Mouse (Mus musculus): Measurements from ENCODE around the gene Acads. TPM values are rescaled to one million over a fixed set of nuclear protein-coding genes. Genes with fewer than 3 reads are reported as not detected.
A peak's percentile ranks its signal among the peaks of the same experiment; 100 is the strongest.
"Not testable (repeated sequence)": the region's sequence is repeated elsewhere in the genome, so short reads cannot be mapped to it uniquely, and the experiment has no call there.

Acads gene
- 10 to 100 TPM; 65.8 TPM for total RNA-seq (2021)
- long read RNA-seq, experiment 1, transcript Acads-201 (10 exons, 1,870 nt), result major isoform, 25 of 45 reads
- long read RNA-seq, experiment 1, partial matches to known transcripts, result 6 of 45 reads
- long read RNA-seq, experiment 1, other reads (novel, unspliced or antisense), result 14 of 45 reads
- long read RNA-seq, experiment 2, transcript Acads-201 (10 exons, 1,870 nt), result major isoform, 43 of 57 reads
- long read RNA-seq, experiment 2, partial matches to known transcripts, result 5 of 57 reads
- long read RNA-seq, experiment 2, other reads (novel, unspliced or antisense), result 9 of 57 reads

DNA sequence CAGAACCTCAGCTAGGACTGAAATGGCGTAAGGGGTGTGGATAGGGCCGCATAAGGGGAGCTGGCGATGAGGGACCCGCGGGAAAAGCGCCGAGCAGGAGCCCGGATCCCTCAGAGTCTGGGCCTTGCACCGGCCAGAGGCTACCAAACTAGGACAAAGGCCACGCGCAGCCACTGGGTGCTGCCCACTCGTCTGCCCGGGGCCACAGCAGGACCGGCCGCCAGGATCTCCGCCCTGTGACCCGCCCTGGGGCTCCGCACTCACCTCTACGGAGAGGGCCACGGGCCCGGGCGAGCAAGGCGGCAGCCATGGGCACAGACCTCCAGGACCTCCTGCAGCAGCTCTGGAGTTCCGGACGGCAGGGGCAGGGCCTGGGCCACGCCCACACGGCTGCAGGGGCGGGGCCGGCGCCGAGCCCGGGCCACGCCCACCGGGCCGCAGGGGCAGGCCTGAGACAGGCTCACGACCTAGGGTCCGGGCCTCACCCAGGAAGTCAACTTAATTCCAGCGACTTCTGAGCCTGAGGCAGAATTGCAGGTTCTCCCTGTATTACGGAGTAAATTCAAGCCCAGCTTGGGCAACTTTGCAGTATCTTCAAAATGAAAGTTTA is at the start of gene Acads:
Acads (minus strand) TSS at position 386 of the 610 bp plus-strand sequence.
- DNase-seq, result peak; percentile 89

DNA sequence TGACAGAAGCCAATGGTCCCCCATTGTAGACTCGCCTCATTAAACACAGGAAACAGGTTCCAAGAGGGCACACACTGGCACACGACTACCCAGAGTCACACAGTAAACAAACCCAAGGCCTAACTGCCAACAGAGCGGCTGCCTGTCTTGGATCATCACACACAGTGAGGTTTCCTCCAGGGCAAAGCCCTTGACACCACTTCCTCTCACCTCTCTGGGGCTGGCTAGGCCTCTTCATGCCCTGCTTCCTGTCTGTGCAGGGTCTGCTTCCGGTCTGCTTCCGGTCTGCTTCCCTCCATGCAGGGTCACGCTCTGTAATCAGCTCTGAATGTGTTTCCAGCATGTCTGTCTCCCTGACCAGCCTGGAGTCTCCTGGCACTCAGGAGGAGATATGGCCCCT is 48.2 kb upstream of the Acads start:
- DNase-seq, result no peak

DNA sequence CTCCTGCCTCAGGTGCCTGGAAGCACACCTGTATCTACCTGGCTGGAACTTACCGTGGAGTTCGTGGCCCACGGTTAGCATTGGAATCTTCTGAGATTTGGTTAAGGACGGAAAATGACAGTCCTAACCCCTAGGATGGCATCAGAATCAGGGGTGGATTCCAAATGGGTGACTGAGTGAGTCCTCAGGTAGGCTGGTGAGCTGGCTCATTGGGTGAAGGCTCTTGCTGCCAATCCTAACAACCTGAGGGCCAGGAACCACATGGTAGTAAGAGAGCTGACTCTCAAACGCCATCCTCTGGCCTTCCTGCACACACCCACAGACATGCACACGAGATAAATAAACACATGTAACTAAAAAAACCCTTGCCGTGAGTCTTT is 47.7 kb upstream of the Acads start:
- DNase-seq, result no peak

DNA sequence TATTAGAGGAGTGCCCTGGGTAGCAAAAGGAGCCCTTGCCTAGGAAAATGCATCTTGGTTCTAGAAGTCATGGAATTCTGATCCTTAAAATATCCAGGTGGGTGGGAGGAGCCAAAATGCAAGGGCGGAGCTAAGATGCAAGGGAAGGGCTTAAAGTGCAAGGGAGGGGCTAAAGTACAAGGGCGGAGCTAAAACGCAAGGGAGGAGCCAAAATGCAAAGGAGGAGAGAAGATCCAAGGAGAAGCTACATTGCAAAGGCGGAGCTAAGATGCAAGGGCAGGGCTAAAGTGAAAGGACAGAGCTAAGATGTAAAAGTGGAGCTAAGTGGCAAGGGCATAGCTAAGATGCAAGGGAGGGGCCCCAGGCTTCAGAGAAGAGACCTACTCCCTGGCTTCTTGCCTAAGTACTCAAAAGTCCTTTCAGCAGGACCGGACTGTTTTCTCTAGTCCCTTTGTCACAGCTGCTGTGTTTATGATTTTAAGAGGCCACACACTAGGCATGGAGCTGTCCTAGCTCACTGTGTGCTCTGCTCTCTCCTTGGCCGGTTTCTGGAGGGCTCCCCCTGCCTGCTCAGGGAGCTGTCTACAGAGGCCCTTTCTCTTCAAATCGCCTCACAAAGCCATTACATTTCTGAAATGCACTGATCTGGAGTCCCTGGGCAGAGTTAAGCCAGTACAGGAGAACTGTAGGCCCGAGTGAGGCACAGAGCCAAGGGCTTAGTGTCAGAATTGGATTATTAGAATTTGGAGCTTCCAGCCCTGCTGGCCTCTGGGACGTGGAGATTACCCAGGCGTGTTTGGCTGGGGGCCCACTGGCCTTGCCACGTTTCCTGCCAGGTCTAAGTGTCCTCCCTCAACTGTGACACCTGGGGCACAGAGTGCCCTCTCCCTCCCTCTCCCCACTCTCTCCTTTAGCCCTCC is 47.0 kb upstream of the Acads start:
- no peak for DNase-seq

DNA sequence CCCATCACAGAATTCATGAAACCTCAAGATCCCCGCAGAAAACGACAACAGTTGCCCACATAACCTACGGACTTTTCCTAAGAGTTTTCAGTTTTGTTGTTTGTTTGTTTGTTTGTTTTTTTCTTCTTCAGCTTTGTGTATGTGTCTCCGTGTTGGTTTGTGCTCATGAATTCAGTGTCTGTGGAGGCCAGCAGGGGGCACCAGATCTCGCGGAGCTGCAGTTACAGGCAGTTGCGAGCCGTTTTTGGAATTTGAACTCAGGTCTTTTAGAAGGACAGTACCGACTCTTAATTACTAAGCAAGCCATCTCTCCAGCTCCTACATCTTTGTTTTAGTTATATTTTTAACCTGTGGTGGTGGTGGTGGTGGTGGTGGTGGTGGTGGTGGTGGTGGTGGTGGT is 46.2 kb upstream of the Acads start:
- DNase-seq, result no peak

DNA sequence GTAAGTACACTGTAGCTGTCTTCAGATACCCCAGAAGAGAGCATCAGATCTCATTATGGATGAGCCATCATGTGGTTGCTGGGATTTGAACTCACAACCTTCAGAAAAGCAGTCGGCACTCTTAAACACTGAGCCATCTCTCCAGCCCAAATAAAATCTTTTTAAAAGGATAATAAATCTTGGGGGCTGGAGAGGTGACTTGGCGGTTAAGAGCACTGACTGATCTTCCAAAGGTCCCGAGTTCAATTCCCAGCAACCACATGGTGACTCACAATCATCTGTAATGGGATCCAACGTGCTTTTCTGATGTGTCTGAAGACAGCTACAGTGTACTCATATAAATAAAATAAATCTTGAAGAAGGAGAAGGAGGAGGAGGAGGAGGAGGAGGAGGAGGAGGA is 45.3 kb upstream of the Acads start:
- DNase-seq, result not testable (repeated sequence)

DNA sequence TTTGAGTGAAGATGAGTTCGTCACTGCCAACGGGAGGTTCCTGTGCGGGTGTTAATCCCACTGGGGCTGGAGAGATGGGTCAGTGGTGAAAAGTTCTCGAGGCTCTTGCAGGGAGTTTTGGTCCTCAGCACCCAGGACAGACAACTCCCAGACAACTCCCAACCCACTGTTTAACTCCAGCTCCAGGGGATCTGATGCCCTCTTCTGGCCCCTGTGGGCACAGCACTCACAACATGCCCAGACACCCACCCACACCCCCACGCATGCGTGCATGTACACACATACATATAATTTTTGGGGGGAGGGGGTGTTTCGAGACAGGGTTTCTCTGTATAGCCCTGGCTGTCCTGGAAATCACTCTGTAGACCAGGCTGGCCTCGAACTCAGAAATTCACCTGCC is 44.4 kb upstream of the Acads start:
- peak; percentile 61 for DNase-seq

DNA sequence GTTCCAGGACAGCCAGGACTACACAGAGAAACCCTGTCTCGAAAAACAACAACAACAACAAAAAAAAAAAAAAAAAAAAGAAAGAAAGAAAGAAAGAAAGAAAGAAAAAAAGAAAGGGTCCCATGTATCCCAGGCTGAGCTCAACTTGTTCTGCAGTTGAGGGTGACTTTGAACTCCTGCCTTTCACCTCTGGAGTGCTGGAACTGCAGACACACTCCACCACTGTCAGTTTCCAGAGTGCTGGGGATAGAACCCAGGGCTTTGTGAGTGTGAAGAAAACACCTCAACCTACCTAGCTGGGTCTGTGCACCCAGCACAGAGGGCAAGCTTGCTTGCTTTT is 42.8 kb upstream of the Acads start:
- DNase-seq, result not testable (repeated sequence)

DNA sequence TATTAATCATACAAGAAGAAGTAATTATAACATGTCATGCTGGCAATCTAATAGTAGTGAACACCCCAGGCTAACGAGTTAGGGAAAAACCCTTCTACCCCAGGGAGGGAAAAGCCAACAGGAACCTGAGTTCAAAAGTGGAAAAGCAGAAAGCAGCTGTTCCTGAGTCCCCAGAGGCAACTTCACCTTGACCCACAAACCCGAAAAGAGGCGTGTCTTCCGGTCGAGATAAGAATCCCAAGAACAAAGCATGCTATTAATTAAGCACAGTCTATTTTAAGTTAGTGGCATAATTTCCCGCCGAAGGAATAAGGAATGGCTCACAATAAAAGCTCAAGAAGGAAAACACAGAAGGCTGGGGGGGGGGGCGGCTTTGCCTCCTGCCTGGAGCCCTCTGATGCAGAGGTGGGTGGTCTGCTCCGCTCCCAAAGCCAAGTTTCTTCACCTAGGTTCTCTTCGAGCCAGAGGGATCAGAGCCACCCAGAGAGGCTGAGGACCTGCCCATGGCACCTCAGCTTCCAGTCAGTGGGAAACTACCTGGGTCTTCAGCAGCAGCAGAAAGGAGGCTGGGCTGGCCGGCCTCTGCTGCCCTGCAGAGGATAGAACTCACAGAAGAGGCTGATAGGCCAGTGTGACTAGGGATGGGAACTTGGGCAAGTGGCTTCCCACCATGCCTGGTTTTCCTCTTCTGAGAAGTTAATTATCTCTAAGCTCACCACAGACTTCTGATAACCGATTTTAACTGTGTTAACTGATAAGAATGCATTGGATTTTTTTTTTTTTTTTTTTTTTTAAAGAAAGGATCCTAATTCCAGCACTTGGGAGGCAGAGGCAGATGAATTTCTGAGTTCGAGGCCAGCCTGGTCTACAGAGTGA is 42.2 kb upstream of the Acads start:
- no peak for DNase-seq

DNA sequence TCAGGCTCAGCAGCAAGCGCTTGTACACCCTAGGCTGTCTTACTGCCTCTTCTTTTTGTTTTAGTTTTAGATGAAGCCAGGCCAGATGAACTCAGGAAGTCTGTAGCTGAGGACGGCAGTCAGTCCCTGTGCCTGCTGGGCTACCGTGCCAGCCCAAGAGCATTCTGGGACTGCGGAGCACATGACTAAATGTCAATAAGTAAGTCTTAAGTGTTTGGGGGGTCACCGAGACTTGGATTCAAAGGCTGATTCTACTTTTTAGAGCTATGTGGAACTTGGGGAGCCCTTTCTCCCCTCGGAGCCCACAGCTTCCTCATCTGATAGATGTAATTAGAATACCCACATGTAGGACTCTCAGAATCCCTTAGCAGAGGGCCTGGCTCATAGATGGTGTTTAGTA is 41.5 kb upstream of the Acads start:
- no peak for DNase-seq

DNA sequence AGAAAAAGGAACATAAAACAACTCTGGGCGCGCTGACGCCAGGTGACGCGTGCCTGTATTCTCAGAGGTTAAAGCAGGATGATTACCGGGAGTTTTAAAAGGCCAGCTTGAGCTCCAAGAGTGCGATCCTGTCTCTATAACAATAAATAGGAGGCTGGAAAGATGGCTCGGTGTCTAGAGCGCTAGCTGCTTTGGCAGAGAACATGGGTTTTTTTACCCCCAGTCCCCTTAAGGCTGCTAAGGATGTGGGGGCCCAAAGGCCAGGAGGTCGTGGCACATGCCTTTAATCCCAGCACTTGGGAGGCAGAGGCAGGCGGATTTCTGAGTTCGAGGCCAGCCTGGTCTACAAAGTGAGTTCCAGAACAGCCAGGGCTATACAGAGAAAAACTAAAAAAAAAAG is 40.0 kb upstream of the Acads start:
- DNase-seq, result no peak

DNA sequence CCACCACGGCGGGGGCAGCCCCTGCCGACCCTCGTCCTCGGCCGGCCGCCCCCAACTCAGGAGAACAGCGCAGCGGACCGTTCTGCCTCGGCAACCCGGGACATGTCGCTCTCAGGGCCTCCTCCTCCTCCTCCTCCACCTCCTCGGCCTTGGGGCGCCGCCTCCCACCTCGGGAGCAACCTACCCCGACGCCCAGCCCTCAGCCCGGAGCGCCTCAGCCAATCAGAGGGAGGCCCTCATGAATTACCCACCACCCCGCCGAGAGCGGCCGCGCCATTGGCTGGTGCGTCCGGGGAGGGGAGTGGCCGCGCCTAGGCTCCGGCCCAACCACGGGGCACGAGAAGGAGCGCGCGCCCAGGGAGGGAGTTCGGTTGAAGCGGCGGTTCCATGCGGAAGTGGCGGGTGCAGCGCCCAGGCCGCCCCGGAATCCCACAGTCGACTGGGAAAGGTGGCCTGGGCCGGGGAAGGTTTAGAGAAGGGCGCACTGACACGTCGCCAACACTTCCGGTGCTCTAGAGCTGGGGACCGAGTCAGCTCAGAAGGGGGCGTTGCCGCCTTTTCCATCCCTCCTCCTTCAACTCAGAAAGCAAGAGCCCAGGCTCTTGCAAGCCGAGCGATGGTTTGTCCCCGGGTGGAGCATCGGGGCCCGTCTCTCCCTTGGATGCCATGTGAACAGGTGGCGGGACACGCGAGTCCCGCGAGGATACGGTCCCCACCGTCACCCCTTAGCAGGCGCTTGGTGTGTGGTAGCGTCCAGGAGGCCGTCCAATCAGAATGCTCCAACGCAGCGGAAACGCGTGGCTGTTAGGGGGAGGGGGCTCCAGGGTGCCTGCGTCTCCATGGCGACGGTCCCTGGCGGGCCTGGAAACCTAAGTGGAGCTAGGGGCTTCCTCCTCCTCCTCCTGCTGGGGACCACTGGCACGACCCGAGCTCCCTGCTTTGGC is 39.2 kb upstream of the Acads start, which contains the start of gene Mlec:
Mlec (minus strand) TSS at position 140 of the 944 bp plus-strand sequence.
- peak; percentile 100 for DNase-seq

DNA sequence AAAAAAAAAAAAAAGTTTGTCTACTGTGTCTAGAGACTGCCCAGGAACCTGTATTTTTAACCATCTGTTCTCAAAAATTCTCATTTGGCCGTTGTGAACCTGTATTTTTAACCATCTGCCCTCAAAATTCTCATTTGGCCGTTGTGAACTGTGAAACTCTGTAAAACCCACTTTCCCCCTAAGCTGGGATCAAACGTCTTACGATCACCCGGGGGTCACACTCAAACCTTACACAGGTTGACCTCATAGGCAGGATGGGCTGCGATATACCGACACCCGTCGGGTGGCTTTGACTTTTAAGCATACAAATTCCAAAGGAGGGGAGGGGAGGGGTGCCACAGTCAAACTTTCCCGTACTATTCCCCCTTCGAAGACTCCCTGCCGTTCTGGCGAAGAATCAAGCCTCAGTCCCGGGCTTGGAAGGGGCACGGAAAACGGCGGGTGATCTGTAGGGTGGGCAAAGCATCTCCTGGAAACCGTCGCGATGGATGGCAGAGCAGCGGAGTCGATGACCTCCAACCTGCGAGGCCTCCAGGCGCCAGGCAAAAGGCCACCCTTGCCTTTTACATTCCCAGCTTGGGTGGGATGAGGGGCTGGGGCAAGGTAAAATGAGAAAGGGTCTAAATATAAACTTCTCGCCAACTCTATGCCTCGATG is 37.9 kb upstream of the Acads start:
- DNase-seq, result no peak

DNA sequence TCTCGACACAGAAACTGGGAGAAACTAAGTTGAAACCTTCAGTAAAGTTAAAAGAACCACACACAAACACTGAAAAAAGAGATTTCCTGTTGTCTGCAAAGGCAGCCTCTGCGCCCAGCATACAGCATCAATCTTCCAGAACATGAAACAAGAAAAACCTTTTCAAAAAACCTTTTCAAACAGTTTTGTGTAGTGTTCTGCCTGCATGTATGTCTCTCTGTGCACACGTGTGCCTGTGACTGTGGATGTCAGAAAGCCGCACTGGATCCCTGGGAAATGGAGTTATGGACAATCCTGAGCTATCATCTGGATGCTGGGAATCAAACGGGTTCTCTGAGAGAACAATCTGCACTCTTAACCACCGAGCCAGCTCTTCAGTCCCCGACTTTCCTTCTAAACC is 37.3 kb upstream of the Acads start:
- no peak for DNase-seq

DNA sequence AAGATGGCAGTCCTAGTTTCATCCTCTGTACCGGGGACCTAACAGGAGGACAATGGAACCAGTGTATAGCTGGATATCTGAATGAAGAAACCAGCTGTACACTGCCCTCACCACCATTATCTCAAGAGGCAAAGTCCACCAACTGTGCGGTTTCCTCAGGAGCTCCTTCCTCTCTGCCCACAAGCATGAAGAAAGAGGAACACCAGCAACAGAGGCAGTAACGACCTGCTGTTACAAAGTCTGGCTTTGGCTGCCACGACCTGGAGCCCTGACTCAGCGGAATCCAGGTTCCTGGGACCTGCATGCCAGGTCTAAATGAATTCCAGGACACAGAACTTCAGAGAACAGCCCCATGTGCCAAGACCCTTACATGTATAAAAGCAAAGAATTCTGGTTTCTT is 36.7 kb upstream of the Acads start:
- DNase-seq, result no peak

DNA sequence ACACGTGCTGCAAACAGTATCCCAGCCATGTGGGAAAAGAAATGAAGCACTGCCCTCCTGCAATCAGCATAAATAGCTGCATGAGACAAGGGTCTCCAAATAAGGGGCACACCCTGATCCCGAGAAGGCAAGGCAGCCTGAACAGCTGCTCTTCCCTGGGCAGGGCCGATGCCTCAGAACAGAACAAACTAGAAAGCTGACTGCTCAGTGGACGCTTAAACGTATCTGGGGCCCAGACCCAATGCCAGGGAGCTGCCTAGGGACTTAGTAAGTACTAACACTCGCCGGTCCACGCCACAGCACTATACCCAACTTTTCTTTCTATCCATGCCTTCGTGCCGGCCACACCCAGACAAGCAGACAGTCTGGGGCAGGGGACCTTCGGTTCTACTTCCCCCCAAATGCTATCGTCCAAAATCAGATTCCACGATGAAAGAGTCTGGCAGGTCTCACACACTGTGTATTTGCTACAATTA is 36.0 kb upstream of the Acads start:
- DNase-seq, result peak; percentile 49

DNA sequence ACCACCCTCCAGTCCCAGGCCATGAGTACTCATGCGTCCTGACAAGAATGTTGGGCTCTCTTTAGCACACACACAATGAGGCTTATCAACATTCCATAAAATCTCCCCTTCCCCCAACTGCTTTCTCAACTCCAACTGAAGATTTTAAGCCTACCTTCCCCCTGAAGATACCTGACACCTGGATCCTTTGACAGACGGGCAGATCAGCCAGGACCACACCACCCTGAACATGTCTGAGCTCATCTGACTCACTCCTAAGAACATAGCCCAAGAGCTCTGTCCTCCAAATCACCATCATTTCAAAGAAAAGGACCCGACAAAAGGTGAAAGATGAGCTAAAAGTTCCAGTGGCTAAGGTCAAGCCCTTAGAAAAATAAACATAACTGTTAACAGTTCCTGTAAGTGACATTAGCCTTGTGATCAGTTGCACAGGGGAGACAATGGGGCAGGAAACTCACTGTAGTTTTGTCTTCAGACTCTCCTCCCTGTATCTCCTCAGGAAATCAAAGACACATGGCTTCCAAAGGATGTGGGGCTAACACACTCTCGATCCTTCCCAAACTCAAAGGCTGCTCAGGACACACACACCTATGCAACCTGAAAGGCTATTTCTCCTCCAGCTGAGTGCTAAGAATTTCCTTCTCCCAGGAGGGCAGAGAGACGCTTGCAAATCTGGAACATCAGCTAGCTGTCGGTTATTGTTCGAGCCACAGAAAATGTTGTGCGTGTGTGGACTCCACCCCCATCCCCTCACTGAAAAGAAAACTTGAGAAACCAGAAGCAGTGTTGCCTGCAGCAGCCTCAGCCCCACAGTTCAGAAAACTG is 33.2 kb upstream of the Acads start:
- no peak for DNase-seq

DNA sequence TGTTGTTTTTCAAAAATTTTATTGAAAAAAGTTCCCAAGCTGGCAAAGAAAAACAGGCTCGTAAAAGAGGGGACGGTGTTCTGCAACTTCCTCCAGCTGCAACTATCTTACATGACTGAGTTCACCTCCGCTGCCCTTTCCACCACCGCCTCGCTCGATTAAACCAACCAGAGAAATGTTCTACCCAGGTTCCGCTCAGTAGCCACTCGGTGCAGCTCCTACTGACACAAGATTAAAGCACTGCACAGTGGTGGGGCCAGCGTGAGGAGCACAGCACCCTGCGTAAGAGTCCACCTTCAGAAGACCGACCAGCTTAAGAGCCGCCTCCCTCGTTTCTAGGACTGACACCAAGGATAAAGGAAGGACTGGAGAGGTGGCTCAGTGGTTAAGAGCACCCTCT is 32.3 kb upstream of the Acads start:
- no peak for DNase-seq

DNA sequence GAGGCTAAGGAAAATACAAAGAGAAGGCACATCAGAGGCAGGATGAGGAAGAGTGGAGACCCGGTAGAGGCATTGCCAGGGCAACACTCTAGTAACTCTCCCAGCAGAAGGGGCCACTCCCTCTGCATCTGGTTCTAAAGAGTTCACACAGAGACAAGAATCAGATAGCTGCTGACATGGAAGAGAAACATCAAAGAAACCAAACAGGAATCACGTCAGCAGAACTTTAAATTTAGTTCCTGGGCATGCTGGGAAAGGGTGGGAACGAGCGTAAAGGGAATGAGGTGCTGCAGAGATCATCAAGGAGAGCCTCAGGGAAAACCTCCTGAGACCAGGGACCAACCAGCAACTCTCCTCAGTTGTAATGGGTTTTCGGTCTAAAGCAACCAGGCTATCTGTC is 31.8 kb upstream of the Acads start:
- DNase-seq, result no peak
